Mouse (Mus musculus) Patski (cell line): ENCODE data around the gene 5730522E02Rik. TPM values are rescaled to one million over a fixed set of nuclear protein-coding genes. Genes with fewer than 3 reads are reported as not detected.

Experiments used
- ATAC-seq: fragments of 100-300 bp; one replicate; pipeline ENCODE4 v1.8.0; 2021
- CTCF ChIA-PET: fragments of 350-600 bp; sonication (Branson Sonifier 250); formaldehyde crosslinking; loops from one replicate; lab custom pipeline; 2022; ENCODE audit warnings: inconsistent platforms; lab: Charles Lee
- POLR2A ChIA-PET: fragments of 350-600 bp; sonication (Branson Sonifier 250); formaldehyde crosslinking; loops from one replicate; lab custom pipeline; 2022; ENCODE audit warnings: antibody characterized with exemption, inconsistent platforms; lab: Charles Lee
- DNase-seq: peaks from one replicate; pipeline ENCODE4 v3.0.0-alpha.2; 2011; ENCODE audit warnings: low read depth, low spot score
- H3K27me3 ChIP-seq: fragments of 371-371 bp; one replicate; pipeline ENCODE4 v1.5.1; 2021
- CTCF ChIP-seq: fragments of 100-300 bp; IDR thresholded peaks from one replicate; pipeline ENCODE4 v1.5.1; 2021
- in situ Hi-C: fragments of 300-500 bp; cut with MboI; formaldehyde crosslinking; loops from 3 replicates; pipeline ENCODE4 v1.11.1; 2018; ENCODE audit warnings: low pct_unique_long_range_greater_than_20kb, mixed read lengths
- polyA plus RNA-seq: library from polyadenylated mRNA; unstranded; gene quantifications from one replicate; pipeline ENCODE4 v1.2.3, GENCODE M21; 2021

The 5730522E02Rik gene
- polyA plus RNA-seq, 1 experiment from 2014 or later = not detected

- POLR2A ChIA-PET = no interaction called here
- CTCF ChIA-PET = no interaction called here
- DNase-seq (no peak), ATAC-seq (no peak)
- peaks cover 5% of the 10 kb centered on the region for H3K27me3 ChIP-seq
- TF ChIP-seq CTCF = no peak
- in situ Hi-C loops = no loop called here
Measured at GRCm38 (mm10) chr11:25679856-25680255, 530.7 kb downstream of the 5730522E02Rik start.

- POLR2A ChIA-PET = no interaction called here
- no peak for ATAC-seq
- DNase-seq = no peak
- CTCF ChIA-PET = no interaction called here
- in situ Hi-C loops = no loop called here
- peaks cover 2% of the 10 kb centered on the region for H3K27me3 ChIP-seq
- TF ChIP-seq CTCF = no peak
Measured at GRCm38 (mm10) chr11:25674194-25674593, 536.4 kb downstream of the 5730522E02Rik start.

- ChIA-PET POLR2A (interaction anchor here (0.9 kb wide), 1 partner anchor 12 kb away, joined by 3 read pairs; no protein-coding TSS in a partner anchor), CTCF (interaction anchor here (0.9 kb wide), 1 partner anchor 8 kb away, joined by 3 read pairs; no protein-coding TSS in a partner anchor)
- ATAC-seq (no peak), DNase-seq (no peak)
- no peak for TF ChIP-seq CTCF
- in situ Hi-C loops = no loop called here
- peaks cover 2% of the 10 kb centered on the region for H3K27me3 ChIP-seq
Measured at GRCm38 (mm10) chr11:25670018-25670417, 540.5 kb downstream of the 5730522E02Rik start.

- no peak for DNase-seq
- ChIA-PET CTCF (no interaction called here), POLR2A (no interaction called here)
- in situ Hi-C loops = no loop called here
- no peak for TF ChIP-seq CTCF
- ATAC-seq = no peak
- H3K27me3 ChIP-seq = no peaks in the 10 kb centered on the region
Measured at GRCm38 (mm10) chr11:25664562-25665104, 545.9 kb downstream of the 5730522E02Rik start.

- ChIA-PET POLR2A (no interaction called here), CTCF (no interaction called here)
- no peak for ATAC-seq
- TF ChIP-seq CTCF = no peak
- H3K27me3 ChIP-seq = peaks cover 9% of the 10 kb centered on the region
- DNase-seq = no peak
- in situ Hi-C loops = no loop called here
Measured at GRCm38 (mm10) chr11:25646282-25646681, 564.3 kb downstream of the 5730522E02Rik start.

GRCm38 (mm10) chr11:25644767-25645622 lies 565.6 kb downstream of the 5730522E02Rik start:
- peaks cover 9% of the 10 kb centered on the region for H3K27me3 ChIP-seq
- ATAC-seq (no peak), DNase-seq (no peak)
- in situ Hi-C loops = no loop called here
- POLR2A ChIA-PET = no interaction called here
- TF ChIP-seq CTCF = no peak
- CTCF ChIA-PET = no interaction called here

- ATAC-seq (no peak), DNase-seq (no peak)
- TF ChIP-seq CTCF = no peak
- POLR2A ChIA-PET = no interaction called here
- CTCF ChIA-PET = no interaction called here
- no peaks in the 10 kb centered on the region for H3K27me3 ChIP-seq
- in situ Hi-C loops = no loop called here
Measured at GRCm38 (mm10) chr11:25606886-25607285, 603.7 kb downstream of the 5730522E02Rik start.

- DNase-seq (no peak), ATAC-seq (no peak)
- POLR2A ChIA-PET = no interaction called here
- no peak for TF ChIP-seq CTCF
- CTCF ChIA-PET = no interaction called here
- in situ Hi-C loops = no loop called here
- peaks cover 2% of the 10 kb centered on the region for H3K27me3 ChIP-seq
Measured at GRCm38 (mm10) chr11:25600030-25600429, 610.5 kb downstream of the 5730522E02Rik start.

GRCm38 (mm10) chr11:25595303-25595702 lies 615.3 kb downstream of the 5730522E02Rik start:
- in situ Hi-C loops = no loop called here
- ATAC-seq = no peak
- ChIA-PET POLR2A (no interaction called here), CTCF (no interaction called here)
- peaks cover 7% of the 10 kb centered on the region for H3K27me3 ChIP-seq
- DNase-seq = no peak
- TF ChIP-seq CTCF = no peak

- ATAC-seq = no peak
- in situ Hi-C loops = no loop called here
- no peak for DNase-seq
- H3K27me3 ChIP-seq = peaks cover 7% of the 10 kb centered on the region
- CTCF ChIA-PET = no interaction called here
- POLR2A ChIA-PET = no interaction called here
- TF ChIP-seq CTCF = no peak
Measured at GRCm38 (mm10) chr11:25594780-25595179, 615.8 kb downstream of the 5730522E02Rik start.

GRCm38 (mm10) chr11:25592268-25592667 lies 618.3 kb downstream of the 5730522E02Rik start:
- DNase-seq = no peak
- ChIA-PET POLR2A (no interaction called here), CTCF (no interaction called here)
- H3K27me3 ChIP-seq = peaks cover 7% of the 10 kb centered on the region
- in situ Hi-C loops = no loop called here
- no peak for ATAC-seq
- TF ChIP-seq CTCF = no peak
